In the genomic region with DNA sequence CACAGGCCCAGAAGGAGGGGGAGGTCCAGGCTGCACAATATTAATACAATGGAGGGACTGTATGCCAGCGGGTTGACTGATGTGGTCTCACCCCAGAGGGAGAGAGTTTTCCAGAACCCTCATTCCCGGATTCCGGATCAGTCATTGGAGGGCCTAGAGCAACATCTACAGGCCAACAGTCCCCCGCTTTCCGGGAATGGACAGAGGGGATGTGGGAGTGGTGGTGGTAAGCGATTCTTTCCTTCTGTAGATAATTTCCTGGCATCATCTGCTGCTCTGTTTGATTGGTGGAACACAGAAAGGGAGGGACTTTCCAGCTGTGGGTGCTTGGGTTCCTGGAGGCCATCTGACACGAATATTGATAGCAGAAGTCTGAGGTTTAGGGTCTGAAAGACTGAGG, we compare ENCODE assay signal across 10 mouse cellular contexts. TPM values are rescaled to one million over a fixed set of nuclear protein-coding genes. Genes with fewer than 3 reads are reported as not detected.
DNase-seq lines count a peak whose midpoint lies in the region; ATAC-seq and TF ChIP-seq lines count a peak whose summit lies in the region.
"Had no signal": no experiment of that assay in that cellular context is flagged by ENCODE, and none has a peak within 500 bp of the region (broad histone marks: within the 10 kb centered on the region; RNA-seq: fewer than 3 reads in every experiment).

No protein-coding gene starts in this region.

- no peak for DNase-seq in kidney, adult 18-20 months
- peak; percentile 62 for DNase-seq in fibroblast of lung, adult 2 months (ENCODE audit: low read depth)
- peak; percentile 69 for DNase-seq in kidney, postnatal 0 days (ENCODE audit: low spot score)
- DNase-seq in lung, postnatal 25 days (ENCODE audit: low spot score): peak; percentile 87
- DNase-seq in frontal cortex, postnatal 14 days (ENCODE audit: low spot score in 2 of 2): no peak
- no peak for DNase-seq in cerebellum, adult 11-12 months

- 49% methylated on average over 7 of the region's 7 CpGs for WGBS in kidney, embryonic 15.5 days
- WGBS in kidney, postnatal 0 days: 48% methylated on average over 7 of the region's 7 CpGs

- H3K27ac ChIP-seq in kidney, embryonic 15.5 days: peak overlapping the region; percentile 37; the same call in 1 of the 2 replicates
- H3K27ac ChIP-seq in kidney, postnatal 0 days: 0 out of 2 replicates have a peak overlapping the region, but pooled peaks have one; percentile 25

- no peak for ATAC-seq in kidney, embryonic 15.5 days (replicated peaks; ENCODE audit: low FRiP score)
- ATAC-seq in kidney, postnatal 0 days (replicated peaks; ENCODE audit: low FRiP score, low read depth): no peak
- ATAC-seq in megakaryocyte-erythroid progenitor cell, adult 5-6 weeks (replicated peaks; ENCODE audit: low FRiP score, low TSS enrichment, poor library complexity, severe bottlenecking): no peak

- H3K9me3 ChIP-seq in kidney, embryonic 15.5 days (replicated peaks): no peaks in the 10 kb centered on the region
- no peaks in the 10 kb centered on the region for H3K9me3 ChIP-seq in kidney, postnatal 0 days (replicated peaks; ENCODE audit: low read length)

- H3K4me2 ChIP-seq in kidney, embryonic 15.5 days: 0 out of 2 replicates have a peak overlapping the region, but pooled peaks have one; percentile 46
- H3K4me2 ChIP-seq in kidney, postnatal 0 days (ENCODE audit: low read length): no peak overlapping the region

- H3K36me3 ChIP-seq in kidney, embryonic 15.5 days: no peaks in the 10 kb centered on the region
- H3K36me3 ChIP-seq in kidney, postnatal 0 days (ENCODE audit: insufficient read depth, low read length): no peaks in the 10 kb centered on the region

- H3K27me3 ChIP-seq in kidney, embryonic 15.5 days: no peaks in the 10 kb centered on the region
- H3K27me3 ChIP-seq in kidney, postnatal 0 days (ENCODE audit: insufficient read depth, low read length): no peaks in the 10 kb centered on the region

- H3K4me3 ChIP-seq in kidney, embryonic 15.5 days (replicated peaks): no peak overlapping the region
- no peak overlapping the region for H3K4me3 ChIP-seq in kidney, postnatal 0 days (replicated peaks; ENCODE audit: low read depth, low read length)

- no peak overlapping the region for H3K9ac ChIP-seq in kidney, embryonic 15.5 days
- no peak overlapping the region for H3K9ac ChIP-seq in kidney, postnatal 0 days (ENCODE audit: low read depth, low read length)

- TF ChIP-seq CTCF in kidney, postnatal 0 days (IDR thresholded peaks at IDR 0.05; ENCODE audit: low read depth): peak; percentile 18; the same call in 1 of the 2 replicates

- peaks cover 44% of the 10 kb centered on the region for H3K4me1 ChIP-seq in kidney, embryonic 15.5 days
- H3K4me1 ChIP-seq in kidney, postnatal 0 days (replicated peaks; ENCODE audit: insufficient read depth, low read length): peaks cover 21% of the 10 kb centered on the region

RNA-seq across cellular contexts. Expression of a gene that starts 1.6 kb away (rescaled TPM):
- polyA plus RNA-seq in kidney, embryonic 15.5 days (2015; fragmentation: Nextera tagmentation; extraction: Ambion mirVana): 0.32 TPM in 1 of 2 replicates, not detected in the other
- not detected in 2 replicates for polyA plus RNA-seq in kidney, postnatal 0 days (2015; fragmentation: Nextera tagmentation; extraction: Ambion mirVana)
- not detected in 2 replicates for total RNA-seq in megakaryocyte-erythroid progenitor cell, adult 5-6 weeks (2014; fragmentation: Nextera tagmentation)
- total RNA-seq in megakaryocyte-erythroid progenitor cell, adult 5-6 weeks (2017): not detected in 2 replicates
- polyA plus RNA-seq: gonadal fat pad, adult 2 months; neural tube, embryonic 14.5 days had no signal

RNA-seq across cellular contexts. Expression of a gene that starts 5.0 kb away (rescaled TPM):
- polyA plus RNA-seq in kidney, embryonic 15.5 days (2015; fragmentation: Nextera tagmentation; extraction: Ambion mirVana): 9.4 and 10.1 TPM in 2 replicates
- polyA plus RNA-seq in kidney, postnatal 0 days (2015; fragmentation: Nextera tagmentation; extraction: Ambion mirVana): 7.7 and 7.8 TPM in 2 replicates
- 0.54 and 0.79 TPM in 2 replicates for total RNA-seq in megakaryocyte-erythroid progenitor cell, adult 5-6 weeks (2014; fragmentation: Nextera tagmentation)
- total RNA-seq in megakaryocyte-erythroid progenitor cell, adult 5-6 weeks (2017): 1.3 TPM in 1 of 2 replicates, not detected in the other

RNA-seq across cellular contexts. Expression of a gene that starts 17.7 kb away (rescaled TPM):
- polyA plus RNA-seq in kidney, embryonic 15.5 days (2015; fragmentation: Nextera tagmentation; extraction: Ambion mirVana): 5.8 and 7.3 TPM in 2 replicates
- polyA plus RNA-seq in kidney, postnatal 0 days (2015; fragmentation: Nextera tagmentation; extraction: Ambion mirVana): 6.3 and 7.0 TPM in 2 replicates
- total RNA-seq in megakaryocyte-erythroid progenitor cell, adult 5-6 weeks (2014; fragmentation: Nextera tagmentation): 0.48 TPM in 1 of 2 replicates, not detected in the other
- 0.34 TPM in 1 of 2 replicates, not detected in the other for total RNA-seq in megakaryocyte-erythroid progenitor cell, adult 5-6 weeks (2017)

RNA-seq across cellular contexts. Expression of a gene that starts 19.2 kb away (rescaled TPM):
- 0.58 and 0.62 TPM in 2 replicates for polyA plus RNA-seq in kidney, embryonic 15.5 days (2015; fragmentation: Nextera tagmentation; extraction: Ambion mirVana)
- 0.33 and 0.48 TPM in 2 replicates for polyA plus RNA-seq in kidney, postnatal 0 days (2015; fragmentation: Nextera tagmentation; extraction: Ambion mirVana)
- 52.7 and 59.4 TPM in 2 replicates for total RNA-seq in megakaryocyte-erythroid progenitor cell, adult 5-6 weeks (2014; fragmentation: Nextera tagmentation)
- total RNA-seq in megakaryocyte-erythroid progenitor cell, adult 5-6 weeks (2017): 40.3 and 55.2 TPM in 2 replicates

RNA-seq across cellular contexts. Expression of a gene that starts 24.6 kb away (rescaled TPM):
- polyA plus RNA-seq in kidney, embryonic 15.5 days (2015; fragmentation: Nextera tagmentation; extraction: Ambion mirVana): 12.6 and 13.0 TPM in 2 replicates
- 12.5 and 13.0 TPM in 2 replicates for polyA plus RNA-seq in kidney, postnatal 0 days (2015; fragmentation: Nextera tagmentation; extraction: Ambion mirVana)
- 2.4 and 4.0 TPM in 2 replicates for total RNA-seq in megakaryocyte-erythroid progenitor cell, adult 5-6 weeks (2014; fragmentation: Nextera tagmentation)
- 3.4 and 4.1 TPM in 2 replicates for total RNA-seq in megakaryocyte-erythroid progenitor cell, adult 5-6 weeks (2017)

Comparison
In these comparisons a context has a peak if more than half of its experiments do, and no peak if none do; other contexts are left out.
1. DNase-seq: peak in fibroblast of lung, adult 2 months (single experiment), kidney, postnatal 0 days (single experiment) and lung, postnatal 25 days (single experiment); none in kidney, adult 18-20 months (single experiment), frontal cortex, postnatal 14 days (0 of 2) and cerebellum, adult 11-12 months (single experiment).